Mouse (Mus musculus) liver, embryonic 14.5 days (tissue): ENCODE measurements around the gene Usp12.

Source experiments
- CTCF ChIP-seq: IDR thresholded peaks from 2 replicates; pipeline ENCODE4 v1.5.1; 2016; ENCODE audit warnings: antibody characterized with exemption, low read depth, control low read depth
- EP300 ChIP-seq: IDR thresholded peaks from 2 replicates; pipeline ENCODE4 v1.6.1; 2016; ENCODE audit warnings: antibody characterized with exemption, low read depth

- TF ChIP-seq CTCF (no peak), EP300 (peak; percentile 71)
Observed at GRCm38 (mm10) chr5:146692976-146693361, 101.8 kb downstream of the Usp12 start.
